Mouse (Mus musculus) stomach, postnatal 0 days (tissue): ENCODE data around the gene Speg.

Experiments
- CTCF ChIP-seq: IDR thresholded peaks from 2 replicates; pipeline ENCODE4 v1.5.1; 2016; ENCODE audit warnings: antibody characterized with exemption, low read depth, mild to moderate bottlenecking, moderate library complexity
- EP300 ChIP-seq: optimal IDR thresholded peaks from 2 replicates; pipeline ENCODE3; 2016; ENCODE audit warnings: antibody characterized with exemption

DNA sequence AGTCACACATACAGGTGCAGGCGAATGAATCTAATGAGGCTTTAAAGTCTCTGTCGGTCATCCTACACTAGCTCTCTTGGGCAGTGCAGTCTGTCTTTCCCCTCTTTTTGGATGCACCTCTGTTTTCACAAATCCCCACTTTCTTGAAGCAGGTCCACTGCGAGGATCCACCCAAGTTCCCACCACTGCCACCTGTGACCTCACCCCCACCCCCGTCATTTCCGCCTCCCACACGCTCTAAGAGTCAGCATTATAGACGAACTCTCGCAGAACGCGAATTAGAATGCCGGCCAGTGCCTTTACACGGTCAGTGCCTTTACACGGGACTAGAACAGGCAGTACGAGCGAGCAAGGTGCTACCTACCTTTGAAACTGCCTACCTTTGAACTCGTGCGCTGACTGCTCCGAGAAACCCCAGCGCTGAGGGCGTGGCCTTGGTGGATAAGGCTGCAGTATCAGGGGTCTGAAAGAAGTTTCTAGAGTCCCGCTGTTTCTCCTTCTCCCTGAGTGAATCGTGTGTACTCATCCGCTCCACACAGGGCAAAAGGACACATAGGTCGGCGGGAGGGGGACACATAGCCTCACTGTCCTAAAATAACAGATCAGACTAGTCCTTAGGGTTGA lies 5.6 kb upstream of the Speg start:
- no peak for TF ChIP-seq EP300
- TF ChIP-seq CTCF = no peak
